Mouse (Mus musculus) midbrain, postnatal 0 days (tissue): ENCODE data around the gene Tdo2. TPM values are rescaled to one million over a fixed set of nuclear protein-coding genes. Genes with fewer than 3 reads are reported as not detected.

Experiments used
- ATAC-seq: fragments of 200-750 bp; cut with Nextera tagmentation; 2 replicates; pipeline ENCODE4 v1.8.0; 2017; ENCODE audit warnings: moderate number of reproducible peaks, mild to moderate bottlenecking, moderate TSS enrichment, moderate library complexity; ENCODE audit not compliant: low FRiP score
- DNase-seq: peaks from one replicate; pipeline ENCODE4 v3.0.0-alpha.2; 2015; ENCODE audit warnings: low spot score
- H3K27ac ChIP-seq: fragments of 300-500 bp; sonication (generic); 2 replicates; pipeline ENCODE4 v1.5.1; 2014; ENCODE audit warnings: low read depth, mild to moderate bottlenecking, low read length, mixed read lengths
- H3K27me3 ChIP-seq: fragments of 300-500 bp; sonication (generic); 2 replicates; pipeline ENCODE4 v1.6.1; 2014; ENCODE audit warnings: low read length, control low read depth, mixed read lengths; ENCODE audit not compliant: insufficient read depth
- H3K36me3 ChIP-seq: fragments of 300-500 bp; sonication (generic); 2 replicates; pipeline ENCODE4 v1.6.1; 2014; ENCODE audit warnings: low read length, control low read depth, mixed read lengths; ENCODE audit not compliant: insufficient read depth
- H3K4me1 ChIP-seq: fragments of 300-500 bp; sonication (generic); 2 replicates; pipeline ENCODE4 v1.6.1; 2014; ENCODE audit warnings: mild to moderate bottlenecking, control low read depth, antibody characterized with exemption, low read length, mixed read lengths; ENCODE audit not compliant: insufficient read depth
- H3K4me2 ChIP-seq: fragments of 300-500 bp; sonication (generic); 2 replicates; pipeline ENCODE4 v1.6.1; 2014; ENCODE audit warnings: low read depth, mild to moderate bottlenecking, low read length, mixed read lengths; ENCODE audit not compliant: poor library complexity, severe bottlenecking
- H3K4me3 ChIP-seq: fragments of 300-500 bp; sonication (generic); 2 replicates; pipeline ENCODE4 v1.5.1; 2014; ENCODE audit warnings: low read depth, mild to moderate bottlenecking, low read length, moderate library complexity
- H3K9ac ChIP-seq: fragments of 300-500 bp; sonication (generic); replicated peaks from 2 replicates; pipeline ENCODE4 v1.6.1; 2014; ENCODE audit warnings: mild to moderate bottlenecking, low read length, moderate library complexity, mixed read lengths; ENCODE audit not compliant: poor library complexity, severe bottlenecking
- H3K9me3 ChIP-seq: fragments of 300-500 bp; sonication (generic); 2 replicates; pipeline ENCODE4 v1.6.1; 2016; ENCODE audit warnings: low read length, control low read depth
- CTCF ChIP-seq: IDR thresholded peaks from 2 replicates; pipeline ENCODE4 v1.5.1; 2016; ENCODE audit warnings: antibody characterized with exemption, mild to moderate bottlenecking
- WGBS: fragments of 180-500 bp; shearing (Covaris S2); extraction: QIAGEN DNeasy Blood & Tissue Kit; methylation state at CpG from one replicate; pipeline ENCODE4 v1.1.7; 2014; 5-methylcytosine and 5-hydroxymethylcytosine counted together
- polyA plus RNA-seq: library from polyadenylated mRNA; unstranded; fragments of >200 nt; fragmentation: Nextera tagmentation; extraction: Ambion mirVana; gene quantifications from 2 replicates; pipeline ENCODE4 v1.2.1, GENCODE M21; 2015
- total RNA-seq: library from RNA; depleted of rRNA; stranded (reverse); fragments of >200 nt; gene quantifications from 2 replicates; pipeline ENCODE4 v1.2.3, GENCODE M21; 2014

Gene Tdo2
- total and polyA plus RNA-seq, 2 experiments from 2014 or later: 0.19 TPM; not detected in 1

DNA sequence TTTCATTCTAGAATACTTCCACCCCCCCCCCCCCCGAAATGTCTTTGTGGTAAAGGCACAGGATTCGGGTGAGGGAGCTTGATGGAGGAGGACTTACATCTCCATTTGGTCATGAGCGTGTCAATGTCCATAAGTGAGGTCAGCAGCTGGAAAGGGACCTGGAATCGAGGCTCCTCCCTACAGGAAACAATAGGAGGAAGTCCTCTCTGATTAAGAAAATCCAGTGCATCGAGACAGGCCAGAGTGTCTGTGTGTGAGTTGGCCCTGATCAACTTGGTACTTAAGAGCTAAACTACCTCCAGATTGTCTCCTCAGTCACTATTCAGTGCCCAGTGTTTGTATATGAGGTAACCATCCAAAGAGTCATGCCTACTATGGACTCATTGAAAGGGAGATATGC is 14.7 kb downstream of the Tdo2 start:
- Histone ChIP-seq H3K9ac (no peak overlapping the region), H3K4me3 (no peak overlapping the region), H3K36me3 (no peaks in the 10 kb centered on the region), H3K27ac (no peak overlapping the region), H3K9me3 (no peaks in the 10 kb centered on the region), H3K4me2 (no peak overlapping the region), H3K4me1 (no peaks in the 10 kb centered on the region), H3K27me3 (no peaks in the 10 kb centered on the region)
- no peak for TF ChIP-seq CTCF
- no peak for ATAC-seq
- no peak for DNase-seq
- 93% methylated on average over 5 of the region's 5 CpGs for WGBS

DNA sequence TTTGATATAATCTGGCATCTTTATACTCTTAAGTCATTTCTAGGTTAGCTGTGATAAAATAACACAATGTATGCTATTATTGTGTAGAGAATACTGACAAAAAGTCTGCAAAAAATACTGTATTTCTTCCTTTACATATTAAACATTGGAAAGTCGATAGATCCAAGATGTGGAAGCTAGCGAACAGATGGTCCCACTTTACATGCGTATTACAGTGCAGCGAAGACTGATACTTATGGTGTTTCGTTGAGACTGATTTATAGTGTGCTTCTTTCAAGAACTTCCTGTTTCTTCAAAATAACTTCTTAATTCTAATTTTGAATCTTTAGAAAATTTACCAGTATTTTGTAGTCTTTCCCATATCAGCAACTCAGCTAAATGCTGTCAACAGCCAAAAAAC is 18.5 kb downstream of the Tdo2 start:
- WGBS: 91% methylated on average over 5 of the region's 5 CpGs
- Histone ChIP-seq H3K9me3 (no peaks in the 10 kb centered on the region), H3K4me2 (no peak overlapping the region), H3K4me1 (no peaks in the 10 kb centered on the region), H3K27ac (no peak overlapping the region), H3K36me3 (no peaks in the 10 kb centered on the region), H3K27me3 (no peaks in the 10 kb centered on the region), H3K9ac (no peak overlapping the region), H3K4me3 (no peak overlapping the region)
- no peak for TF ChIP-seq CTCF
- no peak for DNase-seq
- ATAC-seq: no peak

DNA sequence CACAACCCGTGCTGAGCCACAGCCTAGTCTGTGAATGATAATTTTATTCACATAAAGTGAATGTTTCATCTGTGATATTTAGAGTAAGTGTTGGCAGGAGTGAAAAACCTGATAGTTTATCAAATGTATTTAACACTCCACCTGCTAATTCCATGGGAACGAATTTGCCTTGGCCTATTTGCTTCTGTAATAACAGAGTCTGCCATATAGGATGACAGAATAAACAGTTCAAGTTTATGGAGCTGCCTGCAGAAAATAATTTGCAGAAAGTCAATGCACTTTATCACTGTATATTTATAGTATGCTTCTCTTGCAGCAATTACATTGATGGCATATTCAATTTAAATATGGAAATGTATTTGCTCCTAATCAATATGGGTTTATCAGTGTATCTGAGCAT is 24.2 kb downstream of the Tdo2 start:
- 73% methylated on average over 2 of the region's 2 CpGs for WGBS
- Histone ChIP-seq H3K36me3 (no peaks in the 10 kb centered on the region), H3K9me3 (no peaks in the 10 kb centered on the region), H3K9ac (no peak overlapping the region), H3K4me1 (no peaks in the 10 kb centered on the region), H3K4me2 (no peak overlapping the region), H3K4me3 (no peak overlapping the region), H3K27ac (no peak overlapping the region), H3K27me3 (no peaks in the 10 kb centered on the region)
- DNase-seq: no peak
- TF ChIP-seq CTCF: no peak
- ATAC-seq: no peak

DNA sequence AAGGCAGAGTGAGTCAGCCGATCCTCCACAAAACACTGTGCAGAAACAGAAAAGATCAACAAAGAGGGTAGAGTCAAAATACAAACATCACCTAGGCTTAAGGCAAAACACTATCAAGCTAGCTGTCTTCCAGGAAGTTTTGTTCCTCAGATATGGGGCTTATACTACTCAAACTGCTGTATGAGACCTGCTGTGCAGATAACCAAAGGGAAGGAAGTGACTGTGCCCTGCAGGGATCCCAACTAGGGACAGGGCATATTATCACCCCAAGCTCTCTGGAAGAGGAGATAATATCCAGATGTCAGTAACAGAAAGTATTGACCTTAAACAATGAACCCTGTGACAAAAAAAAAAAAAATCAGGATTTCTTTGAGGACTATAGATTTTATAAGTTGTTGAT is 27.0 kb downstream of the Tdo2 start:
- Histone ChIP-seq H3K4me1 (no peaks in the 10 kb centered on the region), H3K36me3 (no peaks in the 10 kb centered on the region), H3K9me3 (no peaks in the 10 kb centered on the region), H3K27ac (no peak overlapping the region), H3K4me3 (no peak overlapping the region), H3K4me2 (no peak overlapping the region), H3K27me3 (no peaks in the 10 kb centered on the region), H3K9ac (no peak overlapping the region)
- WGBS: 74% methylated on average over 1 of the region's 1 CpGs
- no peak for TF ChIP-seq CTCF
- no peak for ATAC-seq
- DNase-seq: no peak

DNA sequence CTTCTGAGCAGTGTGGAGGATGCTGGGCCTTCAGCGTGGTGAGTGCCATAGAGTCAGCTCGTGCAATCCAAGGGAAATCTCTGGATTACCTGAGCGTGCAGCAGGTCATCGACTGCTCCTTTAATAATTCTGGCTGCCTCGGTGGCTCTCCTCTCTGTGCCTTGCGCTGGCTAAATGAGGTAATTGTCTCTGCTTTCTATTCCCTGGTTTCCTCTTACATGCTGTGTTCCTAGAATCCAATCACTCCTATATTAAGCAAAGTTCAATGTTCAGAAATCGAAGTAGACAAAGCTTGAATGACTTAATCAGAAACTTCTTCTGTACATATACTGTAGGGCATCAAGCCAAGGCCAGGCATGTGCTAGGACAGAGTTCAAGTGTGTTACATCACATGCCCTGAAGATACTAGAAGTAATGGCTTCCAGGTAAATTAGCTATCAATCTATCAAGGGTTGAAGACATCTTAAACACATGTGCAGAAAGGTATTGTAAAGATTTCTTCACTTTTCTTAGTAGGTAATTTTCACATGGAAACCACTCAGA is 31.1 kb downstream of the Tdo2 start:
- Histone ChIP-seq H3K36me3 (no peaks in the 10 kb centered on the region), H3K9me3 (no peaks in the 10 kb centered on the region), H3K4me2 (no peak overlapping the region), H3K4me1 (no peaks in the 10 kb centered on the region), H3K9ac (no peak overlapping the region), H3K4me3 (no peak overlapping the region), H3K27me3 (no peaks in the 10 kb centered on the region), H3K27ac (no peak overlapping the region)
- ATAC-seq: no peak
- no peak for DNase-seq
- 95% methylated on average over 7 of the region's 7 CpGs for WGBS
- TF ChIP-seq CTCF: no peak

DNA sequence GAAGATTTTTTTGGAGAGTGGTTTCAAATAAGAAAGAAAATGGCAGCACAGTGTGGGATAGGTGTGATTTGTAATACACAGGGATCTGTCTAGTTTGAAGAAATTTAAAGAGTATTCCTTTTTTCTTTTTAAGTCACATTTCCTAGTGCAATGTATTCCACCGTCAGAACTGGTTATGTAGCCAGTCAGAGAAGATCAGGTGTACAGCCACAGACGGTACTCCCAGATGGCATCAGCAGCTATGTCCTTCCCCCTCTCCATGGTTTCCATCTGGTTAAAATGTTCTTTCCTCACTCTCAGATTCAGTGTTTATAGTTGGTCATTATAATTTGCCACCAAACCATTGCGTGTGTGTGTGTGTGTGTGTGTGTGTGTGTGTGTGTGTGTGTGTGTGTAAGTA is 32.9 kb downstream of the Tdo2 start:
- Histone ChIP-seq H3K27me3 (no peaks in the 10 kb centered on the region), H3K9me3 (no peaks in the 10 kb centered on the region), H3K4me3 (no peak overlapping the region), H3K36me3 (no peaks in the 10 kb centered on the region), H3K27ac (no peak overlapping the region), H3K4me1 (no peaks in the 10 kb centered on the region), H3K9ac (no peak overlapping the region), H3K4me2 (no peak overlapping the region)
- 98% methylated on average over 3 of the region's 3 CpGs for WGBS
- no peak for TF ChIP-seq CTCF
- no peak for ATAC-seq
- no peak for DNase-seq
